Mouse (Mus musculus): Measurements from ENCODE around the gene Cox10. TPM values are rescaled to one million over a fixed set of nuclear protein-coding genes. Genes with fewer than 3 reads are reported as not detected.

Cox10 gene
- 2.6 TPM for polyA plus RNA-seq (2014; fragmentation: Illumina TruSeq; extraction: RNeasy Lipid Tissue Mini Kit (QIAGEN cat#74804); ENCODE audit: low read depth, low replicate concordance)

GRCm38 (mm10) chr11:64078956-64079726 is at the start of gene Cox10:
Gene Cox10, minus strand, starts transcription at chr11:64079468.

DNA sequence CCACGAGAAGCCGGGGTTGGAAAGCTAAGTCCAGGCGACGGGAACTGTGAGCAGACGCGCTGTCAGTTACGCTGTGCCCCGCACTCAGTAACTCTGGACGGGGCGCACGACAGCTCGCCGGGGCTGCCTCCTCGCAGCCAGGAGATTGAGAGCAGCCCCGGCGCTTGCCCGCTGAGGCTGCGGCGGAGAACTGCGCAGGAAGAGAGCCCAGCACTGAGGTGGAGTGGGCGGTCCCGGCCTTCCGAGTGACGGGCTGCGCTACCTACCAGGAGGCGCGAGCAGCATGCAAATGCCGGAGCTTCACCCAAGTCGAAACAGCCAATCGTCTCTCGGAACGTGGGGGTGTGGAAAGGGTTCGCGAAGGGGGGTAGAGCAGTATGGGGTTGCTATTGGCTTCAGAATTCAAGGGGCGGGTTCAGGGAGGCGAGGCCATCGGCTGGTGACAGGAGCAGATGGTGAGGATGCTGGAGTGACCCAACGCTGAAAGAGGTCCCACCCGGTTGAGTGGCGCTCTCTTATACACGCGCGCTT is 157.1 kb downstream of the Cox10 start, which contains the start of gene Hs3st3b1:
Gene Hs3st3b1, minus strand, starts transcription at position 200 of the 531 bp plus-strand sequence.

Other genes starting within 250 kb of the Cox10 start
- gene Hs3st3b1, start 157.2 kb downstream of the Cox10 start, polyA plus RNA-seq (2014; fragmentation: Illumina TruSeq; extraction: RNeasy Lipid Tissue Mini Kit (QIAGEN cat#74804); ENCODE audit: low read depth, low replicate concordance), result 3.1 TPM

Data from adrenal gland, adult 10 weeks (tissue).